Mouse (Mus musculus) intestine, embryonic 15.5 days (tissue): ENCODE data around the gene Kcnd2. TPM values are rescaled to one million over a fixed set of nuclear protein-coding genes. Genes with fewer than 3 reads are reported as not detected.
"Not testable (repeated sequence)": the region's sequence is repeated elsewhere in the genome, so short reads cannot be mapped to it uniquely, and the experiment has no call there.

ENCODE experiments used
- ATAC-seq: fragments of 200-750 bp; cut with Nextera tagmentation; 2 replicates; pipeline ENCODE4 v1.8.0; 2017; ENCODE audit warnings: moderate TSS enrichment, moderate library complexity
- H3K27ac ChIP-seq: fragments of 300-500 bp; sonication (generic); 2 replicates; pipeline ENCODE4 v1.5.1; 2015; ENCODE audit warnings: mild to moderate bottlenecking, inconsistent platforms
- H3K27me3 ChIP-seq: fragments of 300-500 bp; sonication (generic); replicated peaks from 2 replicates; pipeline ENCODE4 v1.6.1; 2015; ENCODE audit warnings: inconsistent platforms
- H3K36me3 ChIP-seq: fragments of 300-500 bp; sonication (generic); 2 replicates; pipeline ENCODE4 v1.6.1; 2015; ENCODE audit warnings: inconsistent platforms
- H3K4me1 ChIP-seq: fragments of 300-500 bp; sonication (generic); replicated peaks from 2 replicates; pipeline ENCODE4 v1.6.1; 2015; ENCODE audit warnings: inconsistent platforms
- H3K4me2 ChIP-seq: fragments of 300-500 bp; sonication (generic); replicated peaks from 2 replicates; pipeline ENCODE4 v1.6.1; 2015; ENCODE audit warnings: mild to moderate bottlenecking, inconsistent platforms
- H3K4me3 ChIP-seq: fragments of 300-500 bp; sonication (generic); replicated peaks from 2 replicates; pipeline ENCODE4 v1.5.1; 2015; ENCODE audit warnings: inconsistent platforms
- H3K9ac ChIP-seq: fragments of 300-500 bp; sonication (generic); 2 replicates; pipeline ENCODE4 v1.6.1; 2015; ENCODE audit warnings: inconsistent platforms
- H3K9me3 ChIP-seq: fragments of 300-500 bp; sonication (generic); 2 replicates; pipeline ENCODE4 v1.6.1; 2016; ENCODE audit warnings: inconsistent platforms
- WGBS: fragments of 180-500 bp; shearing (Covaris S2); methylation state at CpG from one replicate; pipeline ENCODE4 v1.1.7; 2015; 5-methylcytosine and 5-hydroxymethylcytosine counted together
- polyA plus RNA-seq: library from polyadenylated mRNA; unstranded; fragments of >200 nt; fragmentation: Nextera tagmentation; extraction: Ambion mirVana; gene quantifications from 2 replicates; pipeline ENCODE4 v1.2.1, GENCODE M21; 2015

The Kcnd2 gene
- polyA plus RNA-seq, 1 experiment from 2014 or later = 0.93 TPM

- 89% methylated on average over 4 of the region's 4 CpGs for WGBS
- Histone ChIP-seq H3K4me1 (no peaks in the 10 kb centered on the region), H3K27me3 (no peaks in the 10 kb centered on the region)
Measured at GRCm38 (mm10) chr6:21304943-21305342, 89.6 kb downstream of the Kcnd2 start.

GRCm38 (mm10) chr6:21310159-21310558 is 94.9 kb downstream of the Kcnd2 start:
- WGBS = 85% methylated on average over 3 of the region's 3 CpGs
- Histone ChIP-seq H3K27ac (no peak overlapping the region), H3K27me3 (no peaks in the 10 kb centered on the region), H3K4me2 (no peak overlapping the region), H3K4me3 (no peak overlapping the region), H3K9me3 (no peaks in the 10 kb centered on the region), H3K9ac (no peak overlapping the region), H3K36me3 (no peaks in the 10 kb centered on the region), H3K4me1 (no peaks in the 10 kb centered on the region)
- no peak for ATAC-seq

More at GRCm38 (mm10) chr6:21304943-21305342, 89.6 kb downstream of the Kcnd2 start:
- Histone ChIP-seq H3K4me3 (no peak overlapping the region), H3K9me3 (no peaks in the 10 kb centered on the region), H3K36me3 (no peaks in the 10 kb centered on the region), H3K9ac (no peak overlapping the region), H3K4me2 (no peak overlapping the region), H3K27ac (no peak overlapping the region)
- no peak for ATAC-seq

- 80% methylated on average over 6 of the region's 6 CpGs for WGBS
- H3K27ac ChIP-seq = no peak overlapping the region
- H3K9ac ChIP-seq = no peak overlapping the region
- H3K27me3 ChIP-seq = no peaks in the 10 kb centered on the region
- no peak overlapping the region for H3K4me3 ChIP-seq
- H3K36me3 ChIP-seq = no peaks in the 10 kb centered on the region
- H3K4me2 ChIP-seq = no peak overlapping the region
- H3K9me3 ChIP-seq = no peaks in the 10 kb centered on the region
- ATAC-seq = no peak
- H3K4me1 ChIP-seq = no peaks in the 10 kb centered on the region
Measured at GRCm38 (mm10) chr6:21321407-21321806, 106.1 kb downstream of the Kcnd2 start.

GRCm38 (mm10) chr6:21322211-21322610 is 106.9 kb downstream of the Kcnd2 start:
- Histone ChIP-seq H3K4me3 (no peak overlapping the region), H3K9ac (no peak overlapping the region), H3K4me1 (no peaks in the 10 kb centered on the region), H3K4me2 (no peak overlapping the region), H3K27me3 (no peaks in the 10 kb centered on the region), H3K27ac (no peak overlapping the region), H3K36me3 (no peaks in the 10 kb centered on the region), H3K9me3 (no peaks in the 10 kb centered on the region)
- no peak for ATAC-seq
- 80% methylated on average over 4 of the region's 4 CpGs for WGBS

- H3K27ac ChIP-seq = no peak overlapping the region
- no peaks in the 10 kb centered on the region for H3K9me3 ChIP-seq
- no peaks in the 10 kb centered on the region for H3K4me1 ChIP-seq
- H3K36me3 ChIP-seq = no peaks in the 10 kb centered on the region
- WGBS = 62% methylated on average over 1 of the region's 1 CpGs
- H3K27me3 ChIP-seq = no peaks in the 10 kb centered on the region
- no peak overlapping the region for H3K4me2 ChIP-seq
- no peak overlapping the region for H3K4me3 ChIP-seq
- no peak overlapping the region for H3K9ac ChIP-seq
- no peak for ATAC-seq
Measured at GRCm38 (mm10) chr6:21325251-21325650, 109.9 kb downstream of the Kcnd2 start.

- WGBS = 55% methylated on average over 4 of the region's 4 CpGs
- Histone ChIP-seq H3K4me2 (no peak overlapping the region), H3K27ac (no peak overlapping the region), H3K36me3 (no peaks in the 10 kb centered on the region), H3K9me3 (no peaks in the 10 kb centered on the region), H3K9ac (no peak overlapping the region), H3K4me1 (no peaks in the 10 kb centered on the region), H3K4me3 (no peak overlapping the region), H3K27me3 (no peaks in the 10 kb centered on the region)
- no peak for ATAC-seq
Measured at GRCm38 (mm10) chr6:21327081-21327737, 111.9 kb downstream of the Kcnd2 start.

- H3K9ac ChIP-seq, H3K9me3 ChIP-seq, H3K4me1 ChIP-seq, ATAC-seq, H3K27ac ChIP-seq, H3K4me3 ChIP-seq, H3K27me3 ChIP-seq, H3K36me3 ChIP-seq, H3K4me2 ChIP-seq: not testable (repeated sequence)
- WGBS = 63% methylated on average over 3 of the region's 3 CpGs
Measured at GRCm38 (mm10) chr6:21385298-21385697, 170.0 kb downstream of the Kcnd2 start.

GRCm38 (mm10) chr6:21391776-21392175 is 176.5 kb downstream of the Kcnd2 start:
- no peak overlapping the region for H3K4me2 ChIP-seq
- no peak overlapping the region for H3K9ac ChIP-seq
- 86% methylated on average over 4 of the region's 4 CpGs for WGBS
- no peak overlapping the region for H3K4me3 ChIP-seq
- no peaks in the 10 kb centered on the region for H3K36me3 ChIP-seq
- H3K27ac ChIP-seq = no peak overlapping the region
- no peaks in the 10 kb centered on the region for H3K27me3 ChIP-seq
- no peaks in the 10 kb centered on the region for H3K9me3 ChIP-seq
- ATAC-seq = no peak
- no peaks in the 10 kb centered on the region for H3K4me1 ChIP-seq

- Histone ChIP-seq H3K4me1 (no peaks in the 10 kb centered on the region), H3K4me3 (no peak overlapping the region), H3K9ac (no peak overlapping the region), H3K36me3 (no peaks in the 10 kb centered on the region), H3K27ac (no peak overlapping the region), H3K27me3 (no peaks in the 10 kb centered on the region), H3K9me3 (no peaks in the 10 kb centered on the region), H3K4me2 (no peak overlapping the region)
- WGBS = 65% methylated on average over 3 of the region's 3 CpGs
- ATAC-seq = no peak
Measured at GRCm38 (mm10) chr6:21413656-21414055, 198.4 kb downstream of the Kcnd2 start.

- H3K4me2 ChIP-seq = no peak overlapping the region
- H3K27me3 ChIP-seq = no peaks in the 10 kb centered on the region
- 78% methylated on average over 6 of the region's 6 CpGs for WGBS
- no peak overlapping the region for H3K4me3 ChIP-seq
- no peak overlapping the region for H3K9ac ChIP-seq
- no peak for ATAC-seq
- H3K36me3 ChIP-seq = no peaks in the 10 kb centered on the region
- no peaks in the 10 kb centered on the region for H3K9me3 ChIP-seq
- no peaks in the 10 kb centered on the region for H3K4me1 ChIP-seq
- no peak overlapping the region for H3K27ac ChIP-seq
Measured at GRCm38 (mm10) chr6:21418246-21418645, 202.9 kb downstream of the Kcnd2 start.

GRCm38 (mm10) chr6:21424202-21424785 is 209.0 kb downstream of the Kcnd2 start:
- Histone ChIP-seq H3K27ac (no peak overlapping the region), H3K36me3 (no peaks in the 10 kb centered on the region), H3K9ac (no peak overlapping the region), H3K4me3 (no peak overlapping the region), H3K4me2 (no peak overlapping the region), H3K4me1 (no peaks in the 10 kb centered on the region), H3K27me3 (no peaks in the 10 kb centered on the region), H3K9me3 (no peaks in the 10 kb centered on the region)
- ATAC-seq = no peak
- WGBS = 64% methylated on average over 4 of the region's 4 CpGs

GRCm38 (mm10) chr6:21431120-21431519 is 215.8 kb downstream of the Kcnd2 start:
- H3K27ac ChIP-seq = no peak overlapping the region
- no peak overlapping the region for H3K4me2 ChIP-seq
- no peak for ATAC-seq
- H3K27me3 ChIP-seq = no peaks in the 10 kb centered on the region
- no peaks in the 10 kb centered on the region for H3K36me3 ChIP-seq
- H3K4me1 ChIP-seq = no peaks in the 10 kb centered on the region
- 96% methylated on average over 1 of the region's 1 CpGs for WGBS
- no peaks in the 10 kb centered on the region for H3K9me3 ChIP-seq
- H3K4me3 ChIP-seq = no peak overlapping the region
- no peak overlapping the region for H3K9ac ChIP-seq

GRCm38 (mm10) chr6:21464719-21465118 is 249.4 kb downstream of the Kcnd2 start:
- Histone ChIP-seq H3K9ac (no peak overlapping the region), H3K9me3 (no peaks in the 10 kb centered on the region), H3K36me3 (no peaks in the 10 kb centered on the region), H3K27ac (no peak overlapping the region), H3K27me3 (no peaks in the 10 kb centered on the region), H3K4me2 (no peak overlapping the region), H3K4me3 (no peak overlapping the region), H3K4me1 (no peaks in the 10 kb centered on the region)
- ATAC-seq = no peak
